Mouse (Mus musculus): ENCODE results near the gene Zc2hc1b.
"Not testable (repeated sequence)": the region's sequence is repeated elsewhere in the genome, so short reads cannot be mapped to it uniquely, and the experiment has no call there.

Gene Zc2hc1b

GRCm38 (mm10) chr10:13177973-13178624 lies at the start of gene Zc2hc1b:
Zc2hc1b (minus strand) TSS chr10:13178023.
- in situ Hi-C loops (cut with MseI, MboI) = no loop called here

GRCm38 (mm10) chr10:13225377-13226063 lies 47.7 kb upstream of the Zc2hc1b start:
- in situ Hi-C loops (cut with MseI, MboI) = no loop called here

- in situ Hi-C loops (cut with MseI, MboI) = no loop called here
These were observed 44.3 kb upstream of the Zc2hc1b start for GRCm38 (mm10) chr10:13222135-13222534.

GRCm38 (mm10) chr10:13220061-13220460 lies 42.2 kb upstream of the Zc2hc1b start:
- in situ Hi-C loops (cut with MseI, MboI) = no loop called here

GRCm38 (mm10) chr10:13213956-13214355 lies 36.1 kb upstream of the Zc2hc1b start:
- in situ Hi-C loops (cut with MseI, MboI) = no loop called here

- in situ Hi-C loops (cut with MseI, MboI) = no loop called here
These were observed 35.0 kb upstream of the Zc2hc1b start for GRCm38 (mm10) chr10:13212829-13213228.

GRCm38 (mm10) chr10:13212326-13212725 lies 34.5 kb upstream of the Zc2hc1b start:
- in situ Hi-C loops (cut with MseI, MboI) = no loop called here

- in situ Hi-C loops (cut with MseI, MboI) = no loop called here
These were observed 32.3 kb upstream of the Zc2hc1b start for GRCm38 (mm10) chr10:13209930-13210637.

GRCm38 (mm10) chr10:13209506-13209905 lies 31.7 kb upstream of the Zc2hc1b start:
- in situ Hi-C loops (cut with MseI, MboI) = no loop called here

GRCm38 (mm10) chr10:13209061-13209460 lies 31.2 kb upstream of the Zc2hc1b start:
- in situ Hi-C loops (cut with MseI, MboI) = no loop called here

GRCm38 (mm10) chr10:13201741-13202293 lies 24.0 kb upstream of the Zc2hc1b start:
- in situ Hi-C loops (cut with MseI, MboI) = no loop called here

GRCm38 (mm10) chr10:13200862-13201261 lies 23.0 kb upstream of the Zc2hc1b start:
- in situ Hi-C loops (cut with MseI, MboI) = no loop called here

- in situ Hi-C loops (cut with MseI, MboI) = no loop called here
These were observed 21.4 kb upstream of the Zc2hc1b start for GRCm38 (mm10) chr10:13199234-13199633.

GRCm38 (mm10) chr10:13196872-13197507 lies 19.2 kb upstream of the Zc2hc1b start:
- in situ Hi-C loops (cut with MseI, MboI) = no loop called here

GRCm38 (mm10) chr10:13193496-13193895 lies 15.7 kb upstream of the Zc2hc1b start:
- in situ Hi-C loops (cut with MseI, MboI) = not testable (repeated sequence)

- in situ Hi-C loops (cut with MseI, MboI) = no loop called here
These were observed 15.0 kb upstream of the Zc2hc1b start, which contains the start of gene Ltv1 for GRCm38 (mm10) chr10:13192731-13193351. Ltv1 (minus strand) TSS chr10:13193168.

GRCm38 (mm10) chr10:13189881-13190280 lies 12.1 kb upstream of the Zc2hc1b start:
- in situ Hi-C loops (cut with MseI, MboI) = no loop called here

- in situ Hi-C loops (cut with MseI, MboI) = no loop called here
These were observed 8.9 kb upstream of the Zc2hc1b start for GRCm38 (mm10) chr10:13186754-13187153.

- in situ Hi-C loops (cut with MseI, MboI) = no loop called here
These were observed 6.4 kb upstream of the Zc2hc1b start for GRCm38 (mm10) chr10:13184170-13184766.

- in situ Hi-C loops (cut with MseI, MboI) = no loop called here
These were observed 2.4 kb upstream of the Zc2hc1b start for GRCm38 (mm10) chr10:13180211-13180610.

GRCm38 (mm10) chr10:13175866-13176265 lies 2.0 kb downstream of the Zc2hc1b start:
- in situ Hi-C loops (cut with MseI, MboI) = no loop called here

All from mouse trophoblast stem cell (cell line).